9 mouse cellular contexts compared by ENCODE assay signal in genomic region chr2:92141073-92141472, GRCm38 (mm10). TPM values are rescaled to one million over a fixed set of nuclear protein-coding genes. Genes with fewer than 3 reads are reported as not detected.
DNase-seq lines count a peak whose midpoint lies in the region; ATAC-seq lines count a peak whose summit lies in the region.
"Had no signal": no experiment of that assay in that cellular context is flagged by ENCODE, and none has a peak within 500 bp of the region (broad histone marks: within the 10 kb centered on the region; RNA-seq: fewer than 3 reads in every experiment).

No protein-coding gene starts in this region.

- H3K27me3 ChIP-seq in forebrain, embryonic 12.5 days = no peaks in the 10 kb centered on the region; the same call in 1 of the 2 replicates
- H3K27me3 ChIP-seq in limb, embryonic 11.5 days (ENCODE audit: control insufficient read depth, insufficient read depth, low read length) = no peaks in the 10 kb centered on the region

- no peak for ATAC-seq in forebrain, embryonic 12.5 days (ENCODE audit: low FRiP score)
- ATAC-seq in limb, embryonic 11.5 days (ENCODE audit: insufficient number of reproducible peaks, low FRiP score, low TSS enrichment, low read depth) = peak; percentile 70; the same call in 1 of the 2 replicates

- H3K4me1 ChIP-seq in forebrain, embryonic 12.5 days = peaks cover 10% of the 10 kb centered on the region
- H3K4me1 ChIP-seq in limb, embryonic 11.5 days (ENCODE audit: control insufficient read depth, insufficient read depth, low read length) = peaks cover 7% of the 10 kb centered on the region

- peak; percentile 8 for DNase-seq in kidney, postnatal 10 days
- no peak for DNase-seq in kidney, postnatal 25 days
- peak; percentile 64 for DNase-seq in limb, embryonic 11.5 days (ENCODE audit: low spot score)
- peak; percentile 8 for DNase-seq in retina, embryonic 14.5 days (ENCODE audit: low spot score)
- DNase-seq in gastrocnemius, postnatal 14 days = no peak
- no peak for DNase-seq in gastrocnemius, postnatal 36 days
- DNase-seq in spleen, postnatal 10 days (ENCODE audit: low spot score in 2 of 2) = no peak

- H3K9ac ChIP-seq in forebrain, embryonic 12.5 days = no peak overlapping the region
- no peak overlapping the region for H3K9ac ChIP-seq in limb, embryonic 11.5 days (ENCODE audit: low read length)

- WGBS in forebrain, embryonic 12.5 days = 14% methylated on average over 11 of the region's 11 CpGs
- WGBS in limb, embryonic 11.5 days = 3% methylated on average over 11 of the region's 11 CpGs

- H3K4me3 ChIP-seq in forebrain, embryonic 12.5 days (replicated peaks) = no peak overlapping the region
- 0 out of 2 replicates have a peak overlapping the region, but pooled peaks have one; percentile 11 for H3K4me3 ChIP-seq in limb, embryonic 11.5 days (ENCODE audit: low read depth, low read length)

- intact Hi-C loops in gastrocnemius, postnatal 14 days (cut with DNase I; ENCODE audit: low total_unique reads) = no loop called here
- intact Hi-C loops in gastrocnemius, postnatal 36 days (cut with DNase I) = no loop called here

- H3K27ac ChIP-seq in forebrain, embryonic 12.5 days = no peak overlapping the region
- no peak overlapping the region for H3K27ac ChIP-seq in limb, embryonic 11.5 days (replicated peaks; ENCODE audit: low read depth, low read length)
- H3K27ac ChIP-seq: macrophage had no signal

- no peaks in the 10 kb centered on the region for H3K36me3 ChIP-seq in forebrain, embryonic 12.5 days (replicated peaks)
- H3K36me3 ChIP-seq in limb, embryonic 11.5 days (ENCODE audit: control insufficient read depth, insufficient read depth, low read length) = no peaks in the 10 kb centered on the region

- H3K4me2 ChIP-seq in forebrain, embryonic 12.5 days = peak overlapping the region; percentile 41
- peak overlapping the region; percentile 34 for H3K4me2 ChIP-seq in limb, embryonic 11.5 days (ENCODE audit: low read depth, severe bottlenecking)

- H3K9me3 ChIP-seq in forebrain, embryonic 12.5 days = no peaks in the 10 kb centered on the region
- no peaks in the 10 kb centered on the region for H3K9me3 ChIP-seq in limb, embryonic 11.5 days (ENCODE audit: control insufficient read depth, low read length)

RNA-seq across cellular contexts. Expression of gene Phf21a, which starts 48.2 kb away (rescaled TPM):
- 43.7 and 44.1 TPM in 2 replicates for polyA plus RNA-seq in forebrain, embryonic 12.5 days (2016; fragmentation: Nextera tagmentation; extraction: Ambion mirVana)
- 38.3 and 38.7 TPM in 2 replicates for polyA plus RNA-seq in limb, embryonic 11.5 days (2014; fragmentation: Nextera tagmentation; extraction: Ambion mirVana)
- 10 to 100 TPM; 19.5 to 21.2 TPM for total RNA-seq in gastrocnemius, postnatal 14 days (2021)
- total RNA-seq in gastrocnemius, postnatal 36 days (2021) = 10 to 100 TPM; 22.5 to 23.6 TPM

Comparison
In these comparisons a context has a peak if more than half of its experiments do, and no peak if none do; other contexts are left out.
1. DNase-seq: peak in kidney, postnatal 10 days (single experiment), limb, embryonic 11.5 days (single experiment) and retina, embryonic 14.5 days (single experiment); none in kidney, postnatal 25 days (0 of 2), gastrocnemius, postnatal 14 days (single experiment), gastrocnemius, postnatal 36 days (0 of 2) and spleen, postnatal 10 days (0 of 2).